Mouse (Mus musculus): ENCODE measurements around the gene Qtrt2.

Qtrt2 gene

DNA sequence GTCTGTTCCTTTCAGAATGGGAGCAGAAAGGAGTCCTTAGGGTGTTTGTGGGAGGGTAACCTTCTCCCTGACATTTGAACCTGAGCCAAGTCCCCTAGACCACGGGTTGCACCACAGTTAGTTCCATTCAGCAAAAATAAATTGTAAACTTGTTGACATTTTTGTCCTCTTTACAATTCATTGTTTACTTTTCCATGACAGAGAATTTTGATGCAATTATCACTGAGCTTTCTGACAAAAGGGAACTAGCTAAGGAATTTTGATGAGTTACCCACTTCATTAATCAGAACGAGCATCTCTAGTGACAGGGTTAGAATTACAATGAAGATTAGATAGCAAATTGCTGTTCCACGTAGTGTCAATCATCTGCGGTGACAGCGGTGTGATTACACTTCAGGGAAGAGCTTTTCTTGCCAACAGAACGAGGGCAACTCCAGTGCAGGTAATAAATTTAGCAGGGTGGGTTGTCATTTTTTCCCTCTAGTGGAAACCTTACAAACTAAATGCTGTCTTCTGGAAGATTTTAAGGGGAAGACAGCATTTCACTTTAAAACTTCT is 1.5 kb downstream of the Qtrt2 start:
- DNase-seq (ENCODE audit: low read depth, low spot score), result no peak

DNA sequence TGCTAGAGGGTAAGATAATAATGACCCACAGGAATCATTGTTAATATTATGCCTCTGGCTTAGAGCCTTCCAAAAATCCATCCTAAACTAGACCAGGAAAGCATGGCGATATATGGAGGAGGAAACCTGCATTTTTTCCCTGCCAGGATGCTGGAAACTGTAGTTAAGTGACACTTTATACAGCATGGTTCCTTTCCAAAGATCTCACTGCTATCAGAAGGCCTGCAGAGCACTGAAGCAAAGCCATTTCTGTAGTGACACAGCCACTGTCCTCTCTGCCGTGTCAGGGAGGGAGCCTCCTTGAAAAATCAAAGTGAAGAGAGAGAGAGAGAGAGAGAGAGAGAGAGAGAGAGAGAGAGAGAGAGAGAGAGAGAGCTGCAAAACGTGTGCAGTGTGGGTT is 4.0 kb downstream of the Qtrt2 start:
- no peak for DNase-seq (ENCODE audit: low read depth, low spot score)

DNA sequence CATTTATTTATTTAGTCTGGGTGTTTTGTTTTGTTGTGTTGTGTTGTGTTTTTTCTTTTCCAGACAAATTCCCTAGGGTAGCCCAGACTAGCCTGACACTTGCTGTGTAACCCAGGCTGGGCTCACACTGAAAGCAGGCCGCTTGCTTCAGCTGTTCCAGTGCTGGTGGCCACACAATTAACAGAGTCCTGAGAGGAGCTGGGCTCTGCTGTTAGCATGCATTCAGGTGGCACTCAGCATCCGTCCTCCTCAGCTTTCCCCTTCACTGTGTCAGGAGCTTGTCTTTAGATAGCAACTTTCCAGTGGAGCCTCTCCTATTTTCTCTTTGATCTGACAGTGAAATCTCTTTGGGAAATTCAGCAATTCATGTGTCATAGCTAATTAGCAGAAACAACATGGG is 4.6 kb downstream of the Qtrt2 start:
- DNase-seq (ENCODE audit: low read depth, low spot score), result no peak

DNA sequence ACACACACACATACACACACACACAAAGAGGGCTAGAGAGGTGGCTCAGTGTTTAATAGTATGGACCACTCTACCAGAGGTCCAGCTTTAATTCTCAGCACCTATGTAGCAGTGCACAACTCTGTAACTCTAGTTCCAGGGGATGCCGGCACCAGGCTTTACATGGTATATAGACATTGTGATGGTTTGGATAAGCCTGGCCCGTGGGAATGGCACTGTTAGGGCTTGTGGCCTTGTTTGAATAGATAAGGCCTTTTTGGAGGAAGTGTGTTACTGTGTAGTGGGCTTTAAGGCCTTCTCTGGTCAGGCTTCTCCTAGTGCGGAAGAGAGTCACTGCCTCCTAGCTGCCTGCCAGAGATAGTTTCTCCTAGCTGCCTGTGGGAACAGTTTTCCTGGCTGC is 7.7 kb downstream of the Qtrt2 start:
- DNase-seq (ENCODE audit: low read depth, low spot score), result no peak

DNA sequence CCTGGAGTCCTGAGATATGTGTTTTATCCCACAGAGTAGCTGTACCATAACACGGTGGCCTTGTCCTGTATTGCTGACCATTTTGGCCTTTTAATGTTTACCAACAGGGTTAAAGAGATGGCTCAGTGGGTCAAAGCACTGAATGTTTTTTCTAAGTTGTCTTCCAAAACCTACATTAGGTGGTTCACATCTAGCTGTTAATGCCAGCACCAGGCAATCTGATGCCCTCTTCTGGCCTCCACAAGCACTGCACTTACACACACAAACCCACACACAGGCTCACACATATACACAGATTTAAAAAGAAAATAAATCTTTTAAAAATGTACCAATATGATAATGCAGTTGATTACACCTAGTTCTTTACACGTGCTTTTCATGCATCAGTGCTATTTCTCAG is 17.7 kb downstream of the Qtrt2 start:
- peak; percentile 28 for DNase-seq (ENCODE audit: low read depth, low spot score)

DNA sequence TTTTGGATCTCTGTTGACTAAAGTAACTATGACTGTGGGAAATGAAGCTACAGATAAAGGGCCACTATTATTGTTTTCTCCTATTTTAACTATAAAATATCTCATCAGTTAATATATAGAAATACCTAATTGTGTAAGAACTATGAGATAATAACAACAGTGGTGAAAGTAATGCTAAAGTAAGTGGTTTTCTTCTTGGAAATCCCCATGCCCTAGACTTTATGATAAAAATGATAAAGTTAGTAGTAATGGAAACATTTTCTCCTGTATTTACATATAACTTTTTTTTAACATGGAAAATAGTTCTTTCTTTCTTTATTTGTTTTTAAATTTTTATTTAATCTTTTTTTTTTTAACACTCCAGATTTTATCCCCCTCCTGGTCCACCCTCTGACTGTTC is 26.0 kb downstream of the Qtrt2 start:
- DNase-seq (ENCODE audit: low read depth, low spot score), result peak; percentile 11

DNA sequence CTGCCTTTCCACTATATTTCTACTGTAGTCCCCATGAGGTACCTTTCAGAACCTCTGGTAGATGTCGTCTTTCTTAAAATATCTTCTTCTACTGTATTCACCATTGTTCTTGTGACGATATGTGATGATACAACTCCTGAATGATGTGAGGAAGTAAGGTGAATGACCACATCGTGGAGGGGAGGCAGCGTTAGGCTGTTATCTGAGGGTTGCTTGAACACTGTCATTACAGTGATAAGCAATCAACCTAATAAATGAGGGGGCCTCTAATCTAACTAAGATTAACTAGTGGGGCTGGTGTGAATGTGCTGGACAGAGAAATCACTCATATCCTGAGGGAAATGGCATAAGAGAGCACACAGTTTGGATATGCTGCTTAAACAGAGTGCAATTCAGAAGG is 26.5 kb downstream of the Qtrt2 start:
- DNase-seq (ENCODE audit: low read depth, low spot score), result no peak

DNA sequence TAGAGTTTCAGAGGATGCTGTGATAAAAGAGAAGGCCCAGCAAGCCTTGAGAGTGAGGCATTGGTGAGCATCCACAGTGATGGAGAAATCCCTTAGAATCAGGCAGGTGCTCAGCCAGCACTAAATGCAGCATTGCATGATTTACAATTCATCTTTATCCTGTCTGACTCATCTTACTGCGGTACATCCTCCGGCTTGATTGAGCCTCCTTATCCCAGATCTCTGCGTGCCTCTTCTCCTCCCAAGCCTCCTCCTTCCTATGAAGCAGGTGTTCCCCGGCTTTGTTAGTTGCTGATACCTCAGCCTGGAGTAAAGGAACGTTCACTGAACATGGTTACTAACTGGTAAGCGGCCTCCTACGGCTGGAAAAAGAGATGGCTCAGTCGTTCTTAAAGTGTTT is 32.1 kb downstream of the Qtrt2 start:
- no peak for DNase-seq (ENCODE audit: low read depth, low spot score)

DNA sequence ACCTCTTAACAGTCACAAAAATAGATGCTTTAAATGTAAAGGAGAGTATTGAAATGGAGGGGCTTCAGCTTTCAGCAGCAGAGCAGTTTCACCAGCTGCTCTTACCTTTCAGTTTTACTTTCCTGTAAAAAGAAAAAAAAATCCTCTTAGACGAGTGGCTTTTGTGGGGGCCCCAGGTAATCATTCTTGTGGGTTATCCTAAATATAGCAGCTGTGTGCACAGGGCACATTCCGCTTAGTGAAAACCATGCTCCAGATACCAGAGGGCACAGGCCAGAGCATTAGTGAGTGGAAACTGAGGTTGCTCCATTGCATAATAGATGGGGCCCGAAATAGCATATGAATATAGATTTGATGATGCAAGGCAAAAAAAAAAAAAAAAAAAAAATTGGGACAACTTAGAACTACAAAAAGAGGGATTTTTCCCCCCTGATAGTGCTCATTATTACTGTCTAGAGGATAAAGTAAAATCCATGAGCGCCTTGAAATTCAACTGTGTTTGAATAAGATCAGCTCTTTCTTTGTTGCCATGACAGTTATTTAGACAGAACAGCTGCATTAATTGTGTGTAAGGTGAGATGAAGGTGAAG is 35.8 kb downstream of the Qtrt2 start:
- DNase-seq (ENCODE audit: low read depth, low spot score), result no peak

DNA sequence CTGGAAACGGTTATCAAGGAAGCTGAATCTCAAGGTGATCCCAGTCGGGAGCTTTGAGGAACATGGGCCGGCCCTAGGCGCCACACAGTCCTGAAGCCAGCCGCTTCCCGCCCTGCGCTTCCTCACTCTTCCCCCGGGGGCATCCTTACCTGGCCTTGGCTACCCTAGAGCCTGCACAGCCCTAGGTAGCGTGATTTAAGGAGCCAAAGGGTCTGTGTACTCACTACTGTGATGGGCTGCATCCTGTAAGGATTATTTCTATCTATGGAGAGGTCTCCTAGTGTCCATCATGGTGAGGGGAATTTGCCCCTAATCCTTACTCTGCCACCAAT is 36.6 kb downstream of the Qtrt2 start:
- DNase-seq (ENCODE audit: low read depth, low spot score), result no peak

DNA sequence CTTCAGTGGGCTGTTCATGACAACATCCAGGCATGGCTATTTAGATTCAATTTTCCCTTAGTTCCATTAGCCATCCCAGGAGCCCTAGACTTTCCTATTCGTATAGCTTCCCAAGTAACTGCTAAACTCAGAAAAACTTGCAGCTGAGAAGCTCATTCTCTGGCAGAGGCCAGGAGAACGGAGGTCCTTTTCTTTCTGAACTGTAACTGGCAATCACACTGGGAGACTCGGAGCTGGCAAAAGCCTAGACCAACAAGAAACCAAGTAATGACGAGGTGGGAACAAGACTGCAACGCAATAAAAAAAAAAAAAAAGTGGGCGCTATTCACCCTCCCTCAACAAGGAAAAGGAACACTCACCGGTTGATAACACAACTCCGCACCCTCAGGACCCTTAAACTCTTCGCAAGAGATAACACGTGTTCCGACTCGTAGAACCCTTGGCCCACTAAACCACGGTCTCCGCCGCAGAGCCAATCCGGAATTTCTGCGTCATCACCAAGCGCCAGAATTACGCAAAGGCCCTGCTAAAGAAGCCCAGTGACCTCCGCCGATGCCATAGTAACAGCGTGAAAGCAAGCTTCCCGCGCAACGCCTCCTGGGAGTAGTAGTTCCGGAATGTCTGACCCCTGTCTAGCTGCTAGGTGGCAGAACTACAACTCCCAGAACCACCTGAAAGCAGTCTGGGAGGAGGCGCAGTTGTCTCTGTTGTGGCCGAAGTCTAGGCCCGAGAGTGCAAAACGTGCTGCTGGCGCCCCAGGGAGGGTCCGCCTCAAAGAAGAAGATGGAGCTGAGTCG is 37.2 kb downstream of the Qtrt2 start, which contains the start of gene Ccdc191:
Ccdc191 (plus strand) TSS at position 593 of the 797 bp plus-strand sequence.
- DNase-seq (ENCODE audit: low read depth, low spot score), result peak; percentile 99

DNA sequence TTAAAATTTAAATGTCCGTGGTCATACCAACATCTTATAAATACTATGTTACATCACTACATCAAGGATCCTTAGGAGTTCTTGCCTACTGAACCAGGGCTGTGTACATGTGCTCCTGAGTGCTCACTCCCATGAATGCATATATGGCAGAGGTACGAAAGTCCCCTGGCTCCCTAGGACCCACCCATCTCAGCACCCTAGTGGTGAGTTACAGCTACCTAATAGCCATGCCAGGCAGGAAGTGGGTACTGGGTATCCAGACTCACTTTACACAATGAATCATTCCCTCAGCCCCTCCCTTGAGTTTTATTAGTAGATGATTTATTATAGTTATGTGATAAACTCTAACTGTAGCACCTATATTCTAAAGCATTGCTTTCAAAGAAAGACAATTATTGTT is 44.3 kb downstream of the Qtrt2 start:
- DNase-seq (ENCODE audit: low read depth, low spot score), result no peak

DNA sequence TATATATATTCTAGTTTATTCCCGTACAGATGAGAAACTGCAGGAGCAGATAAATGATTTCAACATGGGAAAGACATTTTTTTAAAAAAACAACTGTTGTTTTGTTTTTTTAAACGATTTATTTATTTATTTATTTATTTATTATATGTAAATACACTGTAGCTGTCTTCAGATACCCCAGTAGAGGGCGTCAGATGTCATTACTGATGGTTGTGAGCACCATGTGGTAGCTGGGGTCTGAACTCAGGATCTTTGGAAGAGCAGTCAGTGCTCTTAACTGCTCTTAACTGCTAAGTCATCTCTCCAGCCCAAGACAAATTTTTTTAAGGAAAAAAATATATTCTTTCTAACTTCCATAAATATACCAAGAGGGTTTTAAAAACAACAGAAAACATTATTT is 45.0 kb downstream of the Qtrt2 start:
- peak; percentile 52 for DNase-seq (ENCODE audit: low read depth, low spot score)

DNA sequence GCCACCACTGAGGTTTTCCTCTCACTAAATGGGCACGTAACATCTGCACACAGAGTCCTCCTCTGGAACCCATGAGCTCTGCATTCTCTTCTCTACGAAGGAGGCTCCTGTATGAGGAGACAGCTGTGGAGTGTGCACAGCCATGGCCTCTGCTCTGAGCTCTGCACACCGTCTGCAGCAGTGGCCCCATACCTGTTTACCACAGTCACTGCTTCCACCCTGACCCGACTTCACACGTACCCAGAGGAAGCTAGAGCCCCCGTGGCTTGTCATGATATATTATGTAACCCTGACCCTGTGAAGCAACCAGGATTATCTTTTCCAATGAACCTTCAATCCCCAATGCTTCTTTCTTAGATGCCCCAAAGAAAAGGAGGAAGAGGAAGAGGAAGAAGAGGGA is 46.8 kb downstream of the Qtrt2 start:
- DNase-seq (ENCODE audit: low read depth, low spot score), result no peak

DNA sequence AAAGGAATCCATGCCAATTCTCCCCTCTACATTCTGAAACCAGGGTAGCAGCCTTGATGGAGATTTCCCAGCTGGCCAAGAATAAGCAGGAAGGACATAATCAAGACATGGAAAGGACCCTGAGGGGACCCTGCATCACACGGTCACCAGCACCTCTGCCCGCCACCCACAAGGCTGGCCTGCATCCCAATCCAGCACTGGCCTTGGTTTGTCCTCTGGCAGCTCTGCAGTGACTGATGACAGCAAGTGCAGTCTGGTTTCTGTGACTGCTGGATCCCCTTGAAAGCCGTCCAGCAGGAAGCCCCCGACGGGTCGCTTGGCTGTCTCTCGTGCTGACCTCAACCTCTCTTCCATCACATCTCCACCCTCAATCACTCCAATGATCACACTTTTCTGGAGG is 55.2 kb downstream of the Qtrt2 start:
- DNase-seq (ENCODE audit: low read depth, low spot score), result no peak

DNA sequence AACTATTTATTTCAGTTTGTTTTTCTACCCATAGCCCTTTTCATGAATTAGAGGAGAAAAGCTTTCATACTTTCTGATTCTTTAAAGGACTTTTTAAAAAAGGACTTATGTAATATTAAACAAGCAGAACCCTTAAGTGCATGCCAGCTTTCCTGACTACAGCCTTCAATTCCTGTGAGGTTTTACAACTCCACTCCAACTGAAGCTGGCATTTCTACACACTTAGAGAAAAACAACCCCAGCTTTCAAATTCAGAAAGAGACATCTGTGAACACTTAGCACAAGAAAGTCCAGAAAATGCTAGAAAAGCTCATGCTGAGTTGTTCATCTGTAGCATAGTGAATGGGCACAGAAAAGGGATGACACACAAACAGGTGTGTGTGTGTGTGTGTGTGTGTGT is 56.8 kb downstream of the Qtrt2 start:
- DNase-seq (ENCODE audit: low read depth, low spot score), result no peak

DNA sequence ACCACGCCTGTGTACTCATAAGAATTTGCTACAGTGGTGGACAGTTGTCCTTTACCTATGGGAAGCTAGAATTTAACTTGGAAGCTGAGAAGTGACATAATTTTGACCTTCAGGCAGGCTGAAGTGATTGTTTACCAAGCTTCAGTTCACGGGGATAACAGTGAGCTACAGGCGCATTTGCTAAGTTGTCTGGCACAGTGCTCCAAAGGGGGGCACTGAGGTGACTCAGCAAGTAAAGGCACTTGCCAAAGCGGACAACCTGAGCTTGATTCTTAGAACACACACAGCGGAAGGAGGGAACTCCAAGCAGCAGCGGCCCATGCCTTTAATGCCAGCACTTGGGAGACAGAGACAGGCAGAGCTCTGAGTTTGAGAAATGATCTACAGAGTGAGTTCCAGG is 66.0 kb downstream of the Qtrt2 start:
- no peak for DNase-seq (ENCODE audit: low read depth, low spot score)

DNA sequence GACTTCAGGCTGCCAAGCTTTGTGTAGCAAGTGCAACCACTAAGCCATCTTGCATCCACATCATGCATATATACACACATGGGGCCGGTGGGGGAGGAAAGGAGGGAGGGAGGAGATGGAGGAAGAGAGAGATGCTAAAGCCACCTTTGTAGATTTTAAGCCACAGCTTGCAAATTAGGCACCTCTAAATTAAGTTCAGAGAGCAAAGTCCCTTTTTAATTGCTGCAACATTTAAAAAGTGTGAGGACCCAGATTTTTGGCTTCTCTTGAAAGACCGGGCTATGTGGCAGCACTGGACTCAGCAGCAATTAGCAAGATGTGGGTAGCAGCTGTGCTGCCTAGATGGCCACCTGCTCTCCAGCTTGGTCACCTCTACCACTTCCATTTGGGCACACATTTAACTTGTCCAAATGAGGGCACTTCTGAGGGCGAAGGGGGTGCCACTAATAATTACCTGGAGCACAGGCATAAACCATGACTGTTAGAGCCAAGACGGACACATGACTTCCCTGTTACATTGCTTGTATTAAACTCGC is 67.6 kb downstream of the Qtrt2 start:
- DNase-seq (ENCODE audit: low read depth, low spot score), result no peak

DNA sequence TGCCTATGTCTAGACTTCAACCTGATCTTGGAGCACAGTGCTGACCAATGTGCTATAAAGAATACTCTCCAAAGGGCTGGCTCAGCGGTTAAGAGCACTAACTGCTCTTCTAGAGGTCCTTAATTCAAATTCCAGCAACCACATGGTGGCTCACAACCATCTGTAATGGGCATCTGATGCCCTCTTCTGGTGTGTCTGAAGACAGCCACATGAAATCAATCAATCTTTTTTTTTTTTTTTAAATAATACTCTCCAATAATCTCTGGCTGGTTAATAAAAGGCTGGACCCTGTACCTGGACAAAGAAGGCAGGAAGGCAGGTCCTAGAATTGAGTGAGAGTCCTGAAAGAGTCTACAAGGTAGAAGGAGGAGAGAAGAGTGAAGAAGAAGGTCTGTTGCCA is 76.8 kb downstream of the Qtrt2 start:
- DNase-seq (ENCODE audit: low read depth, low spot score), result no peak

DNA sequence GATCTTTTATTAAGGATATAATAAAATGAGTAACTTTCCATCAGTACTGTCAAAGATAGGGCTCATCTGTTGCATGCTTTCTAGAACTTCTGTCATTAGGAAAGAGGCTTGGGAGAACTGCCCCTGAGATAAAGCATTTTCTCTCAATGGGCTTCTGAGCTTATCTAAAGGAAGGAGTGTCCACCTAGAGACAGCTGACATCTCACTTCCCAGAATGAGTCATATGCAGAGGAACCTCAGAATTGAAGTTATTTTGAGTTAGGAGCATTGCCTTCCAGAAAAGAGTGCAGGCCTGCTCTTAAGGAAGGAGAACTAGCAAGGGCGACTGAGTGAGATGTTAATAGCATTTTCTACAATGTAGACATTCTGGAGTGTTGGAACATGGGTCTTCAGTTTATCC is 85.4 kb downstream of the Qtrt2 start:
- DNase-seq (ENCODE audit: low read depth, low spot score), result no peak

DNA sequence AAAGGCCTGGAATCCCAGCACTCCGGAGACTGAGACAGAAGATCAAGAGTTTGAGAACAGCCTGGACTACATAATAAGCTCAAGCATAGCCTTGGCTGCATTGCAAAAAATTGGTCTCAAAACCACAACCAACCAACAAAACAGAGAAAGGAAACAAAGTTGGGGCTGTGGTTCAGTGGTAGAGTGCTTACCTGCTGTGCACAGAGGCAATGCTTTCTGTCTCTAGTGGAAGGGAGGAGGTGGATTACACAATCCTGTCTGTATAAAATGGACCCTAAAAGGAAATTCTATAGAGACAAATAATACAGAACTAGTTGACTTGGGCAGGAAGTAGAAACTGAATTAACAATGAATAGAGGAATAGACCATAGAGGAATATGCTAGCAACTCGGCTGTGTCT is 94.7 kb downstream of the Qtrt2 start:
- no peak for DNase-seq (ENCODE audit: low read depth, low spot score)

DNA sequence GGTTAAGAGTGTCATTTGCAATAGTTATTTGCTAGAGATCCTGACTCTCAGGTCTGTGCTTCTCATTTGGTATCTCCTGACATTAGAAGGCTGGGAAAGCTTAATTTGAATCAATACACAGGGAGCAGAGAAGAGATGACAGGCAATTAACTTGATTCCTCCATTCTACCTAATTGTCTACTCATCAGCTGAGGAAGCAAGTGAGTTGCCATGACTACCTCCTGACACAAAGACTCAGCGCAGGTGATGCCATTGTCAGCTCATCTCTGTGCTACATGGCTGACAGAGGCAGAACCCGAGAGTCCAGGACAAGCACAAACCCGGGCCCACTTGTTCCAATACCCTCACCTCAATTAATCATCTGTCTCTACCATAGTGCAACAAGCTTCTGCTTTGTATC is 99.1 kb downstream of the Qtrt2 start:
- no peak for DNase-seq (ENCODE audit: low read depth, low spot score)

DNA sequence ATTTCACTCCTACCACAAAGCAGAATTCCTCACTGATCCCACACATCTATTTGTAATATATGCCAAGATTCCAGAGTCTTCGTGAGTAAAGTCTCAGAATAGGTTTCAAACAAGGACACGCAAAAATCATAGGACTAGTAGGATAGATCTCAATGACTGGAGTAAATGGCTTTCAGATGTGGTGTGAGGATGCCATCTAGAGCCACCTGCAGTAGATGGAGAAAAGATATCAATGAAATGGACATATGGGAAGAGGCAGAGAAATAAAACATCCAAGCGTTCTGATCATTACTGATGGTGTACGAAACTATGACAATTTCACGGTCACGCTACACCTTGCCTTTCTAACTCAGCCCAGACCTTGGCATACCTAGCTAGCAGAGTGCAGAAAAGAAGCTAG is 108.2 kb downstream of the Qtrt2 start:
- DNase-seq (ENCODE audit: low read depth, low spot score), result no peak
